Mouse (Mus musculus) brain, embryonic 14.5 days (tissue): Measurements from ENCODE around the gene Gm21797. TPM values are rescaled to one million over a fixed set of nuclear protein-coding genes. Genes with fewer than 3 reads are reported as not detected.
"Not testable (repeated sequence)": the region's sequence is repeated elsewhere in the genome, so short reads cannot be mapped to it uniquely, and the experiment has no call there.

ENCODE experiments used
- DNase-seq: peaks from one replicate; pipeline ENCODE4 v3.0.0-alpha.2; 2011; ENCODE audit warnings: low read depth
- polyA plus RNA-seq: library from polyadenylated mRNA; depleted of rRNA; stranded (reverse); fragments of >200 nt; gene quantifications from 2 replicates; pipeline ENCODE4 v1.2.3, GENCODE M21; 2012; rRNA removed

The Gm21797 gene
- not detected in 2 replicates for polyA plus RNA-seq

GRCm38 (mm10) chrY:40775665-40776064 lies at the start of gene Gm21797:
Gm21797 (minus strand) TSS chrY:40775765.
- DNase-seq, result not testable (repeated sequence)

GRCm38 (mm10) chrY:40804614-40805013 lies 29.0 kb upstream of the Gm21797 start, which contains the start of gene Gm20795:
Gm20795 (plus strand) TSS chrY:40804914.
- DNase-seq, result not testable (repeated sequence)

Other genes with a start within 250 kb of the Gm21797 start
- gene Gm21852, start 123.8 kb downstream of the Gm21797 start, polyA plus RNA-seq, result not detected in 2 replicates
- gene Gm20795, start 29.1 kb upstream of the Gm21797 start, polyA plus RNA-seq, result not detected in 2 replicates